Mouse (Mus musculus) adrenal gland, postnatal 25 days (tissue): ENCODE results near the gene Acad12. TPM values are rescaled to one million over a fixed set of nuclear protein-coding genes. Genes with fewer than 3 reads are reported as not detected.

Source experiments
- DNase-seq: peaks from one replicate; pipeline ENCODE4 v3.0.0; 2021; ENCODE audit warnings: mixed read lengths
- total RNA-seq: library from RNA; stranded (reverse); gene quantifications from 2 replicates; pipeline ENCODE4 v1.2.3, GENCODE M21; 2021

Acad12 gene
- total RNA-seq, 1 experiment from 2014 or later = 26.7 TPM

DNA sequence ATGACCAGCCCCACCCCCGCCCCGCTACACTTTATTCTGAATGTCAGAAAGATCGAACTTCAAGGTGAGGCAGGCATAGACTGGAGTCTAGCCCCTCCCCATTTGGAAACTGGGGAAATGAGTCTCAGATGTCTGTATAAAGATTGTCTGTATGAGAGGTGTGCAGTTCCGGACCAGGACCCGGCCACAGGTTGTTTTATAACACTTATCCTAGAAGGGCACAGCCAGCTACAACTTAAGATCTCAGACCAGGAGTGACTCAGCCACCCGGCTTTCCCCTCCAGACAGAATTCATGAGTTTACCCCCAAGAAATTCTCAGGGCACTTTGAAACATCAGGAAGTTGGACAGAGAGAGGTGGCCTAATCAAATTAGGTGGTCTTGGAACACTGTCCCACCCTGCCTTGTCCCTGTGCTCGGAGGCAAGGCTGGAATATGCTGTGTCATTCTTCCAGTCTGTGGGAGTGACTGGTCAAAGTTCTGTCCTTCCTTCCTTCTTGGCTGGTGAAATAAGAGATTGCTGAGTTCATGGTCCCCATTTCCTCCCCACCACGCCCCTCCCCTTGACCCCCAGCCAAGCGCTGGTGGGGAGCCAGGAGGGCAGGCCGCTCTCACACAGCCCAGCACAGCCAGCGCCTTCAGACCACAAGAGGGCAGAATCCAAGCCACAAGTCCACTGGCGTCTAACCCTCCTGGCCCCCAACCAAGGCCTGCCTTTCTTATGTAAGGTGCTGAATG is 34.8 kb downstream of the Acad12 start:
- peak; percentile 94 for DNase-seq

DNA sequence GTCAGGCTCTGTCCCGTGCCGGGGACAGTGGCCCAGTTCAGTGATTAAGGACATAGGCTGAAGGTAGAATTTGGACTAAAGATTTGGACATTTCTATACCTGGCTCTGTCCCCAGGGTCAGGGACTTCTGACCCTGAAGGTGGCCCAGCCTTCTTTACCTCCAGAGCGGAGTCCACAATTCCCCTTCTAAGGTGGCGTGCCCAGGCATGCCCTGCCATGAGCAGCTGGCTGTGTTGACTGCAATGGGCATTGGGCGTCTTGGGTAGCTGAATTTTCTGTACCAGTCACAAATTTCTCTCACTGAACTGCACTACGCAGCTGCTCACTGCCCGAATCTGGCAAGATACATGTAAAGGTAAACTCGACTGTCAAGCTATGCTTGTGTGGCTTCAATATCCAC is 36.8 kb downstream of the Acad12 start:
- no peak for DNase-seq

DNA sequence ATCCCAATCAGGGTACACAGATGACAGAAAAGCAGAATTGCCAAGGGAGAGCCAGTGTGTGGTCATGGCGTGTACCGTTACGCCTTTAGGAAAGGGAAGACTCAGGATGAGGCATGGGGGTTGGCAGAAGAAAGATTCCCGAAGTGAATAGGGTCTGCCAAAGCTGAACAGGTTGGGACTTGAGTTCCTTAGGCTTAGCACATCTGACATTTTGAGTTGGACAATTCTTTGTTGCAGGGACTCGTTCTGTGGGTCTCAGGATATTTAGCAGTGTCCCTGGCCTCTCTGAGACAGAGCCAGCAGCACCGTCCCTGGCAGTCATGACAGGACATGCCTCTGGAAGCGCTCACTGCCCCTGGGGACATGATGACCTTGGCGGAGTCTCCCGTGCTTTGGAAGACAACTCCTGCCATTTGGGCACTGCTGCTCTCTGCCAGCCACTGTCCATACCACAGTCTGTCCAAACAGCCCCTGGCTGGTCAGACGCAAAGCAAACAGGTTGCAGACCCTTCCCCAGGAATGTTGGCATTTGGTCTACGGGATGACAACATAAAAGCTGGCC is 41.7 kb downstream of the Acad12 start:
- DNase-seq = peak; percentile 77

DNA sequence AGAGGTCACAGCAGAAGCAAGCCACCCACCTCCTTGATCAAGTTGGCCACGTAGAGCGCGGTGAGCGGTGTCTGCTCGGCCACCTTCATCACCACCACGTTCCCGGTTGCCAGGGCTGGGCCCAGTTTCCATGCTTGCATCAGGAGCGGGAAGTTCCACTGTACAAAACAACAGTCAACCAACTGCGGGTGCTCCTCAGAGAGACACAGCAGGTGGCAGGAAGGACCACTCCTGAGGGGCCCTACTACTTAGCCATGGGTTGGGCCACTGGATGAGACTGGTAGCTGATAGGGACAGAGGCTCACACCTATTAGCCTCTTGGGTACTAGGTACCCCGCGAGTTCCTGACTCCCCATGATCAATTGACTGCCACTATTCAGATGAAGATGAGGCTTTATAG is 42.9 kb downstream of the Acad12 start:
- DNase-seq = no peak

DNA sequence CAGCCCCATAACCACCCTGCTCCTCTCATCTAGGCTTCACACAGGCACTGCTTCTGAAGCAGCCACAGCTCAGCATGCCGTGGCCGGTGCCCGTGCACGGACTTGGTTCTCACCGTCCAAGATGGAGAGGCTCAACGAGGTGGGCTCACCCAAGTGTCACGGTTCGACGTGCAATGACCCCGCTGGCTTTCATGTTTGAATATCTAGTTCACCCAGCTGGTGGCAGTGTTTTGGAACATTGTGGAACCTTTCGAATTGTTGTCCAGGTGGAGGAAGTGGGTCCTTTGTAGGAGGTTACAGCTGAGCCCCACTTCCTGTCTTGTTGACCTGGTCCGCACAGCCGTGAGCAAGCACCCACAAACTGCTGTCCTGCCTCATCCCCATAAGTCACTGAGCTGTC is 44.6 kb downstream of the Acad12 start:
- no peak for DNase-seq

DNA sequence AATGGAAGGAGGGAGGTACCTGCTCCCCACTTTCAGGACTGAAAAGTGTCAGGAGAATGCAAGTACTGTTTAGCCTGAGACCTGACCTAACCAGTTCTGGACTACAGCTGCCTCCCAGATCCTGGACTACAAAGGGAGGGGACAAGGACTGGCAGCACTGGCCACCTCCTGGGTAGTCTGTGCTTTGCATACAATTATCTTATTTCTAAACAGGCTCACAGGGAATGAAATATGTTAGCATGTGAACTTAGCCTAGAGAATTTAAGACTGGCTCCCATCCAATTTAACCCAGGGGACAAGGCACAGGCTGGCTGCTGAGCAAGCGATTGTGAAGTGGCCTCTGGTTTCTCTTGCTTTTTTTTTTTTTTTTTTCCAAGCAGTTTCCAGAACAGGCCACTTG is 48.0 kb downstream of the Acad12 start:
- DNase-seq = no peak

DNA sequence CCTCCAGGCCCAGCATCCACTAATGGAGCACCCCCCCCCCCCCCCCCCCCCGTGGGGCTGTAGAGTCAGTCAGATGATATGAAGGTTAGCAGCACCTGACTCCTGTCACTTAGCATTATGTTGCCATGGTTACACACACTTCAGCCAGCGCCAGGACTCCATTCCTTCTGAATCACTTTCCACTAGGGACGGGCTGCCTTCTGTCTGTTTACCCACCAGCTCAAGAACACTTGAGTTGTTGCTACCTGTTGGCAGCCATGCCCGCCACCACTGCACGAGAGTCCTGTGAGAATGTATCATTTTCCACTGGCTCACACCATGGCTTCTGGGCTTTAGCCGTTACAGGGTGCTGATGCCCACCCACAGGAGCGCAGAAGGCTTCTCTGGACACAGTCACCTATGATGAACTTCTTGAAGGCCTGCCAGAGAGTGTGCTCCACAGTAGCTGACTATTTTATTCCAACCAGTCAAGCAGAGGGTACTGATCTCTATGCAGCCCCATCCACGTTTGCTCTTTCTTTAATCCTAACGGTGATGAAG is 48.8 kb downstream of the Acad12 start:
- no peak for DNase-seq

DNA sequence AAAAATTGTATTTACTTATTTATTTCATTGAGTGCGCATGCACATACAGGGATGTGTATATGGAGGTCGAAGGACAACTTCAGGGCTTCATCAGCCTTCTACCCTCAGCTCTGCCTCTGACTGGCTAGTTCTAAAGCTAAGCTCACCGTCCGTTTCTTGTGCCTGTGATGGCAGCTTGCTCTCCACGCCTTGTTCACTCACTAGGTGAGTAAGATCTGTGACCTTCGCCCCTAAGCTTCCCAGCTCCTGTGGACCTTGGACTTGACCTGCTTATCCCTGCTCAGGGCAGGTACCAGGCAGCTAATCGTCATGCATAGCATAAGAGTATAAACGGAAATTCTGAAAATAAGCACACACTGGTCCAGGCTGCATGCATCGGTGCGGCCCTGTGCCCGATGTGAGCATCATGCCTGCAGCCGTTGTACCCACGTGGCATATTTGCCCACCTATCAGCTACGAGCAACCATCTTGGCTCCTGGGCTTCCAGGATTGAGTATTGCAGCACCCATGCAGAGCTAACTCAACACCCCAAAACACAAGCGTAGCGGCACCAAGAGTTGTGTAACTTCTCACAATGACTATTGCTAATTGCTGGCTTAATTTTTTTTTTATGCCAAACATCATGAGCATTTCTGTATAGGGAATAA is 52.6 kb downstream of the Acad12 start:
- DNase-seq = no peak

DNA sequence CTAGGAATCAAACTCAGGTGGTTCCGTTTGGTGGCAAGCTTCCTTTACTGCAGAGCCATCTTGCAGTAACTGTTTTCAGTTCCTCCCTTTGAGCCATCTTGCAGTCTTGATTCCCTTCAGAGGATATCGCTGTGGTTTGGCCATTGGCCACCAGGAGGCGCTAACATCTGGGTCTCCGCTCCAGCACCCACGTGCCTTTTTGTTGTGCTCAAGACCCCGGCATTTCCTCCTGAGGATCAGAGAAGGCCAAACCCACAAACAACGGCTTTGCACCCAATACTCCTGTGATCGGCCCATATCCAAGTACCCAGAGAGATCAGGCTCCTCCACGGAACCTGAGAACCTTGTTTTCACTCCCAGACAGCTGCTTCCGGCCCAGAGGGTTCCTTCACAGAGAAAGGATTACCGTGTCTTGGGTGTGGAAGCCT is 54.3 kb downstream of the Acad12 start:
- DNase-seq = peak; percentile 90

DNA sequence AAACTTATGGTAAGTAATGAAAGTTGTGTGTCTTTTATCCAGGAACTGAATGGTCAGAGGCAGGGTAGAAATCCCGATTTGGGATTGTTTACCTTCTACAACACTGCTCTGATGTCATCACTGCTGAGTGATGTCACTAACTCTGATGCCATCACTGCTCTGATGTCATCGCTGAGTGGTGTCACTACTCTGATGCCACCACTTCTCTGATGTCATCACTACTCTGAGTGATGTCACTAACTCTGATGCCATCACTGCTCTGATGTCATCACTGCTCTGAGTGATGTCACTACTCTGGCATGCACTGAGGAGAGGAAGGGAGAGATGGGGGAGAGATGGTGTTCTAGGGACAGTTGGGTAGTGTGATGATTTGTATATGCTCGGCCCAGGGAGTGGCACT is 56.3 kb downstream of the Acad12 start:
- DNase-seq = no peak

DNA sequence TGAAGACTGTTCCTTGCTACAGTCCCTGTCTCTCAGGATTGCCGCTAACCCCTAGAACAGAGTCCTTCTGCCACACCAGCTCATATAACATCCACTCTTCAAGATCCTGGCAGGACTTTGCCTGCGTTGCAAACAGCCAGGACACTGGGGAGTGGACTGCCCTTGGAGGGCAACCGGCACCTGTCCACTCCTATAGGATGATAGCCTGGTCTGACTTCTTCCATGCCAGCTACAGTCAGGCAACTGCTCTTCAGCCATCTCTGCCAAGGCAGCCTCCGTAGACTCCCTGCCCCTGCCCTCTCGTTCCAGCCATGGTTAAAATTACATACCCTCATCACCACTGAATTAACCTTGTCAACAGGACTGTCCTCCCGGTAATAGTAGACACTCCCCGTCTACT is 69.5 kb downstream of the Acad12 start:
- DNase-seq = no peak

DNA sequence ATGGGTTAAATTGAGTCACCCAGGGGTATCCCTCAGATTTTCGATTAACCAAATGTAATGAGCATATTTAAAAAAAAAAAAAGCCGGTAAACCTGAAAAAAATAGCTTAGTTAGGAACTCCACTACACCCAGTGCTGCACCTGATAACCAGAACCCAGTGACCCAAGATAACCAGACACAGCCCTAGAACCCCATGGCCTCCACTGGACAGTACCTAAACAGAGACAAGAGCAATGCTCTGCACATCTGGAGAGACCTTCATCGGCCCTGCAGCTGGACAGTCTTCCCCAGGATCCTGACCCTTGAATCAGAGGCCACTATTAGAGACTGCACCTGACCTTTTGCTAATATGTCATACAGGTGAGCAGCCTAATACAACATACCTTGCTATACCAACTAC is 71.7 kb downstream of the Acad12 start:
- DNase-seq = no peak

Other genes with a start within 250 kb of the Acad12 start
- 28.1 and 50.7 TPM in 2 replicates for gene Trafd1, start 233.3 kb downstream of the Acad12 start, total RNA-seq
- 35.2 and 38.6 TPM in 2 replicates for gene Naa25, start 221.0 kb downstream of the Acad12 start, total RNA-seq
- gene Tmem116, start 167.0 kb downstream of the Acad12 start, total RNA-seq = 5.5 and 8.1 TPM in 2 replicates
- 96.8 and 103 TPM in 2 replicates for gene Erp29, start 166.4 kb downstream of the Acad12 start, total RNA-seq
- not detected in 2 replicates for gene Adam1b, start 115.5 kb downstream of the Acad12 start, total RNA-seq
- gene Adam1a, start 73.5 kb downstream of the Acad12 start, total RNA-seq = 6.4 and 7.9 TPM in 2 replicates
- not detected in 2 replicates for gene Gm42878, start 73.5 kb downstream of the Acad12 start, total RNA-seq
- 72.2 and 105 TPM in 2 replicates for gene Mapkapk5, start 73.0 kb downstream of the Acad12 start, total RNA-seq
- gene Aldh2, start 25.1 kb downstream of the Acad12 start, total RNA-seq = 1,568 and 1,679 TPM in 2 replicates
- 21.8 and 26.2 TPM in 2 replicates for gene Acad10, start 41.6 kb upstream of the Acad12 start, total RNA-seq
- gene Brap, start 41.6 kb upstream of the Acad12 start, total RNA-seq = 55.1 and 64.3 TPM in 2 replicates
- 172 and 216 TPM in 2 replicates for gene Atxn2, start 92.4 kb upstream of the Acad12 start, total RNA-seq
- gene Sh2b3, start 218.7 kb upstream of the Acad12 start, total RNA-seq = 36.4 and 46.0 TPM in 2 replicates
- gene Pheta1, start 230.0 kb upstream of the Acad12 start, total RNA-seq = 6.2 and 8.8 TPM in 2 replicates